Mouse (Mus musculus): ENCODE results near the gene Itga9.

The Itga9 gene

GRCm38 (mm10) chr9:118876902-118877301, 270.4 kb downstream of the Itga9 start:
- DNase-seq (ENCODE audit: low read depth): no peak

DNA sequence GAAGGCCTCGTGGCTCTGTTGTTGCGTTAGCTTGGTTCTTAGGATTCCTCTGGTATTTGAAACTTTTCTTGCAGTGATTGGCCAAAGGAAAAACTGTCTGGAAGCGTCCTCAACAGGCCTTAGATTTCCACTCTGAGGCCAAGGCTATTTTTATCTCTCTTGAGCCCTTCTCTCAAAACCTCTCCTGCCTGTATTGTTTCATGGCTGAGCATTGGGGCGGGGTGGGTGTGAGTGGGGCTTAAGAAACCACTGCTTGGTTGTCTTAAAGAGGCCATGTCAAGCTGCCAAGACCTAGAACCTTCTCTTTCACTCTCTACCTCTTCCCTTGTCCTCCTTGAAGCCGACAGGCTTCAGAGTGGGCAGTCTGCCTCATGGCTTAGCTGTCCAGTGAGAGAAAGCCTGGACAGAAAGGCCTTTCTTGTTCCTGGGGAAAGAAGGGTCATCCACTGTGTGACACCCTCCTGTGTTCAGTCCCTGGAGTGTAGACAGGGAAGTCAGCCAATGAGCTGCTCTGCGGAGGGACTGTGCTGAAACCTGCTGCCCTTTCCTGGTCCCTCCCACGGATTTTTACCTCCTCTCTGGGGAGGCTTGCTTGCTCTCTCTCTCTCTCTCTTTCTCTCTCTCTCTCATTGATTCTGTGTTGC, 271.0 kb downstream of the Itga9 start:
- no peak for DNase-seq (ENCODE audit: low read depth)

DNA sequence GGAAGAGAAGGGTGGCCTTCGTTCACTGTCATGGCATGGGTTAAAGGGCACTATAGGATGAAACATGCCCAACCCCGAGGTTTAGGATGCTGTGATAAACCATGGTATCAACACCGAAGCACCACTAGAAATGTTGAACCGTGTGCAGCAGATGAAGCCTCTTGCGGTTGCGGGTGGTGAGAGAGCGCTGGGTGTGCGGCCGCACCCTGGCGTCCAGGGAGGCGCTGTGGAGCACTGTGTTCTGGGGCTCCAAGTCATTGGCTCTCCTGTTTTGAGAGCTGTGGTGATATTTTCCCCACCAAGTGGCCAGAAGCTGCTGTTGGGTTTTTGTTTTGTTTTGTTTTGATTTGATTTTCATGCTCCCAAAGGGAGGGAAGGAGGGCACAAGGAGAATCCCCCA, 272.1 kb downstream of the Itga9 start:
- DNase-seq (ENCODE audit: low read depth): no peak

- DNase-seq (ENCODE audit: low read depth): peak; percentile 35
Observed at GRCm38 (mm10) chr9:118881281-118881945, 274.9 kb downstream of the Itga9 start.

- DNase-seq (ENCODE audit: low read depth): no peak
Observed at GRCm38 (mm10) chr9:118881946-118882284, 275.4 kb downstream of the Itga9 start.

GRCm38 (mm10) chr9:118883150-118883549, 276.7 kb downstream of the Itga9 start:
- no peak for DNase-seq (ENCODE audit: low read depth)

DNA sequence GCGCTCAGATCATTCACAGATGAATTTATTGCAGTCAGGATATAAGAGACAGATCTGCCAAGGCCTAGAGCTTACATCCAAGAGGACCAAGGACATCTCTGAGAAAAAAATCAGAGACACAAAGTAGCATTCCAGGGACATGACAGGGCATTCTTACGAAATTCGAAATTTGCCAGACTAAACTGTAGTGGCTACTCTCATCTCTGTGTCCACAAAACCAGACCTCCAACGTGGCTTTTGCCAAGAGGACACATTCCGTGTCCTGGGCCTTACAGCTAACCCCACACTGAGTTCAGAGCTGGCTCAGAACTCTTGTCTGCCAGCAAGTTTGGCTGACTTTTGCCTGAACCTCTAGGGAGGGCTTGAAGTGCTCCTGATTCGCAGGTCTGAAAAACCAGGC, 279.3 kb downstream of the Itga9 start:
- DNase-seq (ENCODE audit: low read depth): no peak

GRCm38 (mm10) chr9:118887201-118887600, 280.7 kb downstream of the Itga9 start:
- DNase-seq (ENCODE audit: low read depth): no peak

DNA sequence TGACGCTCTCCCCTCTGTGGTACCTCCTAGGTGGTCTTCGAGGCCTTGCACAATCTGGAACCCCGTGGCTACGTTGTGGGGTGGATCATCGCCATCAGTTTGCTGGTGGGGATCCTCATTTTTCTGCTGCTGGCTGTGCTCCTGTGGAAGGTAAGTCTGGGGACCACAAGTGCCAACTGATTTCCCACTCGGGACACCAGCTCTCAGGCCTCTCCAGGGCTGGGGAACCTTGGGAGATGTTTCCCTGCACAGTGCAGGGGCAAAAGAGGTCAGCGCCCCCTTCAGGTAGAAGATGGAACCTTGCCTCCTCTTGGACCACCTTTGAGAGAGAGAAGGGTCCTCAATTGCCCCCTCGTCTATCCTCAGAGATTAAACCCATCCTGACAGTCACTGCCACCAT, 281.2 kb downstream of the Itga9 start:
- no peak for DNase-seq (ENCODE audit: low read depth)

DNA sequence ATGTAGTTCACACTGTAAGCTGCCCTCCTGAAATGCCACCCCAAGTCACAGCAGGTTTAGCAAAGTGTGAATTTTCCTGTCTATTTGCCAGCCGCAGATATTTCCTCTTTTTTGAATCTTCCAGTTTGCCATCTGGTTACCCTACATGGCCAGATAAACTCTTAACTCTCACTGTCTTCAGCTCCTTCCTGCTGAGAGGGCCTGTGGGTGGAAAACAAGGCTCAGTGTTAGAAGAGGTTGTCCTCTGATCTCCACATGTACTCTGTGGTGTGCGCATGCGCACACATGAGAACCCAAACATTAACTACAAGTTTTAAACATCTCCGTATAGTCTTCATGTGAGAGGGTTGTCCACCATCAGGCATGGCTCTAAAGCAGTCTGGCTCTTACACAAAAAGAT, 283.7 kb downstream of the Itga9 start:
- DNase-seq (ENCODE audit: low read depth): no peak

DNA sequence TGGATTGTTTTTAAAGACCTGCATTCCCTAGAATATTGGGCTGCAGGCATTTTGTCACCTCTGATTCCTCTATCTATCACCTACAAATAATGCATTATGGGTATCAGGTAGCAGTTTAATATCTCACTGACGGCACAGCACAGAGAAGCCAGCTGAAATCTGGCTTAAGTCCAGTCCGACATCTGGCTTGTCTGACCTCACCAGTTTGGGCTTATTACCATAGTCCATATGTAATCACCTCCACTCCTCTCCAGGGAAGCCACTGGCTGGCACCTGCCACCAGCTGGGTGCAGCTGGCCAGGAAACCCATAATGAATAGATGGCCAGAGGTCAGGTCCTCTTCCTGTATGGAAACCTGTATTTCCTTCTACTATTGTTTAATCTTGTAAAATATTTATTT, 284.2 kb downstream of the Itga9 start:
- DNase-seq (ENCODE audit: low read depth): no peak

GRCm38 (mm10) chr9:118891068-118891467, 284.6 kb downstream of the Itga9 start:
- no peak for DNase-seq (ENCODE audit: low read depth)

- no peak for DNase-seq (ENCODE audit: low read depth)
Observed at GRCm38 (mm10) chr9:118891593-118891992, 285.1 kb downstream of the Itga9 start.

DNA sequence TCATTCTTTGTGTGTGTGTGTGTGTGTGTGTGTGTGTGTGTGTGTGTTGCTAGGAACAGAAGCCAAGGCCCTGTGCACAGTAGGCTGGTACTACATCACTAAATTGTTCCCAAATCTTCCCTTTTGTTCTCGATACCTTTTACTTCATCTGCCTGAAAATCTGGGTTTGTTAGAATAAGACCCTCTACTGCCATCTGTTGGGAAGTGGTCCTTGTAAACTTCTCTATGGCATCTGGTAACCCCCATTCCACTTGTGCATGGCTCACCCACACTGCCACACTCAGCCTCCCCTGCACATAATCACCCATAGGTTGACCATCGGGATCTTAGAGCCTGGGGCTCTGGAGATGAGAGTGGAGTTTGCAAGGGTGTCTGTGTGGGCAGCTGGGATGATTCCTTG, 288.6 kb downstream of the Itga9 start:
- DNase-seq (ENCODE audit: low read depth): no peak

DNA sequence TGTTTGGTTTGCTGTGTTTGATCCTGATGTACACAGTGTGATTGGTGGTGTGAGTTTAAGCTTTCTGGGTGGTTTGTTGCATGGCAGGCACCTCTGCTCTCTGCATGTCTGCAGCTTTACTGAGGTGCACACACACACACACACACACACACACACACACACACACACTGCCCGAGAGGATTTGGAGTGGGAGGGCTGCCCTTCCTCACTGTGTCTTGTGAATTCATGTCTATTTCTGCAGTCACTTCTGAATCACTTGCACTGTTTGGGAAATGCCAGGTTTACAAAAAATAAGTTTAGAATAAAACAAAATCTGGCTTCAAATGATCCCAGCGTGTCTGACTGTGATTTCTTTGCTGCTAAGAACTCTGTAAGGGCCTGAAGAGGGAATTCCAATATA, 294.2 kb downstream of the Itga9 start:
- DNase-seq (ENCODE audit: low read depth): no peak

- no peak for DNase-seq (ENCODE audit: low read depth)
Observed at GRCm38 (mm10) chr9:118901917-118902316, 295.4 kb downstream of the Itga9 start.

DNA sequence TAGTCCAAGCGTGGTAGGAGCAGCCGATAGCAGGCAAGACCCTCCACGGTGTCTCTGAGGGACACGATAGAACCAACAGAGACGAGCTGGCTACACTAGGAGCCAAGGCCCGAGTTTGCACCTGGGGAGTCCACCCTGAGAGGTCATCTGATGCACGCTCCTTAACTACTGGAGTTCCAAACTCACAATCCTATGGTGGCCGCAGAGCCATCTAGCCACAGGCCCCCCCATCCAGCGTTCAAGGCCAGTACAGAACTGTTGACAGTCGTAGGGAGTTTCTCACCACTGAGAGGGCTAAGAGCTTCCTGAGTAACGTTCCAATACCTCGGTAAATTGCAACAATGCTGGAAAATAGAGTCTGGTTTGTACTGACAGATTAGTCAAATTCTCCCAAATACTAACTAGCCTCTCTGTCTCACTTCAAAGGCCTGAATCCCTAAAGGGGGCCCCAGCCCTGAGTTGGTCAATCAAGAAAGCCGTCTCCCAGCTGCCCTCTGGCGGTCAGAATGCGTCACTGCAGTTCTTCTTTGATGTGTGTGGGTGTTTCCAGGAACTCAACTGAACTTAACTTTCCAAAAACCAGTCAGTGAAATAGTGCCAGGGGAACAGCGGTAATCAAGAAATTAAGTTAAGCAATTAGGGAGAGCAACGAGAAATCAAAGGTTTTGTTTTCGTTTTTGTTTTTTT, 301.6 kb downstream of the Itga9 start:
- DNase-seq (ENCODE audit: low read depth): no peak

DNA sequence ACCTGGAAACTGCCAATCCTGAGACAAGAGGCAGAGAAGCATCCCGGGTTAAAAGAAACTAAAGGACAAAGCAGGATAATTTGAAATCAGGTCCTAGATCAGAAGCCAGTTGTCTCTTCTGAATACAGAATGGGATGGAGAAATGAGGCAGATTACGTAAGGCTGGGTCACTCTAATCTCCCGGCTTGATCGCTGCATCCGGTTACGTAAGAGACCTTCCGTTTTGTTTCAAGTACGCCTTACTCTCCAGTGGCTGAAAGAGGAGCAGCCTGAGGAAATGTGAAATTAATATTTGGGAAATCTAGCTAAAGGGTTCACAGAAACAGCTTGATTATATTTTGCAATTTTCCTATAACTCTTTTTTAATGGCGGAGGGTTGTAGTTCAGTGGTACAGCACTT, 306.6 kb downstream of the Itga9 start:
- no peak for DNase-seq (ENCODE audit: low read depth)

GRCm38 (mm10) chr9:118913613-118914012, 307.1 kb downstream of the Itga9 start:
- no peak for DNase-seq (ENCODE audit: low read depth)

GRCm38 (mm10) chr9:118914589-118914988, 308.1 kb downstream of the Itga9 start:
- DNase-seq (ENCODE audit: low read depth): no peak

DNA sequence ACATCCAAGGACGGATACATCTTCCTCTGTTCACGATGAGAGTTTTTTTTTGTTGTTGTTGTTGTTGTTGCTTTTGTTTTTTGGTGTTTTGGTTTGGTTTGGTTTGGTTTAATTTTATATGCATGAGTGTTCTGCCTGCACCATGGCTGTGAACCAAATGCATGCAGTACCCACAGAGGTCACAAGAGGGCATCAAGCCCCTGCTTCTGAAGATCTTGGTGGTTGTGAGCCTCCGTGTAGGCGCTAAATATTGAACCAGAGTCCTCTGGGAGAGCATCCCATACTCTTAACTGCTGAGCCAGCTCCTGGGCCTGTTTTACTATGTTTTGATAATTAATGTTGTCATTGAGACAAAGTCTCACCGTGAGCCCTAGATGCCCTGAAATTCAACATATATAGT, 308.8 kb downstream of the Itga9 start:
- no peak for DNase-seq (ENCODE audit: low read depth)

DNA sequence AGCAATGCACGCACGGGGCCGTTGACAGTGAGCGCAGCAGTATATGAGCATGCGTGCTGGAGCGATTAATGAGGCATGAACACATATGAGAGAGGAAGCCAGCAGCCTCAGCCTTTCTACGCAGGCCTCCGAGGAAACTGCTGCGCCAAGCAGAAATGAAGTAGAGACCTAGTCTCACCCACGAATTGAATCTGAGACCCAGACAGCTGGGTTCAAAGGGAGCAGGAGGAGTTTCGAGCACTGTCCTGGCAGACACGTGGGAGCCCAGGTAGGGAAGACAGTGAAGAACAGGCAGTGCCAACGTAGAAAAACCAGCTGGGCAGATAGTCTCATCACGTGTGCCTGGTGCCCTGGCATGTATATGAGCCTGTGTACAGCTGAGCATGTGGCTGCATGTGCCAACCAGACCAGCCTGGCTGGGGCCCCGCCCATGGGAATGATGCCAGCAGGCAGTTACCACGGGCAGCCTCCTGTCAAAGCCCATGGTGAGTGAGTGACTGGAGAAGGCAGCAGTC, 313.2 kb downstream of the Itga9 start:
- no peak for DNase-seq (ENCODE audit: low read depth)

DNA sequence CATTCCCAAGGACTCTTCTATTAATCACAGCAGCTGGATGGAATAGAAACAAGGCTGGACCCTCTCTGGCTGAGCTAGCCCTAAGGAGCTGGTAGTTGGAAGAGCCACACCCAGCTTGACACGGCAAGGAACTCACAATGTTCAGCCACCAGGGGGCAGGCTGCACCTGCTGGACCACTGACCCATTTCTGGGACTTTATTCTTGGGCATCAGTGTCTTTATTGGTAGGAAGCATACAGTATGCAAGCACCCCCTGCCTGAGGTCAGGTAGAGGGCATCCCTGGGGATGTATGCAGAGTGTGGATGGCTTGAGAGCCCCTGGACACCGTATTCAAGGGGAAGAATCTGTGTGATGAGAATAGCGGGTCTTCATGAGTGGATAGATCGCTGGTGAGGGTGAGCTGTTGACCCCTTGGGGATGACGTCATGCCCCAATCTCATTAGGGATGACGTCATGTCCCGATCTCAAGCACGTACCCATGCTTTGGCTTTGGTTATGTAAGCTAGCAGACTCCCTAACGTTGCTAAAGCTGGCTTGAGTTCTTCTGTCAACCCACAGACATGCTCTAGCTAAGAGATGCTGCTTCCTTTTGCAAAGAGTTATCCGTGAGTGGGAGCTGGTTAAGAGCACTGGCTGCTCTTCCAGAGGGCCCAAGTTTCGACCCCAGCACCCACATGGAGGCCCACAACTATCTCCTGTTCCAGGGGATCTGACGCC, 314.5 kb downstream of the Itga9 start:
- no peak for DNase-seq (ENCODE audit: low read depth)
